Mouse (Mus musculus) kidney, adult 2 months (tissue): Measurements from ENCODE around the gene Tbc1d32.

ENCODE experiments used
- CTCF ChIP-seq: fragments of 200-500 bp; conservative IDR thresholded peaks from 2 replicates; pipeline ENCODE4 v1.5.1; 2011; ENCODE audit warnings: low read depth, mild to moderate bottlenecking, control low read depth, low read length, moderate library complexity, mixed read lengths; ENCODE audit not compliant: insufficient read depth, insufficient read length
- POLR2A ChIP-seq: fragments of 200-500 bp; IDR thresholded peaks from one replicate; pipeline ENCODE4 v1.6.1; 2011; ENCODE audit warnings: low read depth, low read length, control low read depth

DNA sequence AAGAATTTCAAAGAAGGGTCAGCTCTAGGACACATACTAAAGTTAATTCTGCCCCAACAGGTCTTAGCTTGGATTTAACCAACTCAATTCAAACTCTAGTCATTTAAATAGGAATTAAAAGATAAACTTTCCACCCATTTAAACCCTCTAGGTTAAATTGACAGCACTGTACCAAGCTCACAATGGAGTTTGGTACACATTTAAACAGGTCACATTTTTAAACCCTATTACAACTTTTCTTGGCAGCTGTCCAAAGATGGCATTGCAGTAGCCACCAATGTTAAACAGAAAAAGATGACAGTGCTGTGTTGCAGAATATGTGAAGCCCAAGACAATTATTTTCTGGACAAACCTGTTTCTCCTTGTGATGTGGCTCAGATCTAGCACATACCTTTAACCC lies 203.1 kb downstream of the Tbc1d32 start:
- no peak for TF ChIP-seq CTCF
- no peak for TF ChIP-seq POLR2A
